Mouse (Mus musculus): ENCODE results near the gene Cdh23. TPM values are rescaled to one million over a fixed set of nuclear protein-coding genes. Genes with fewer than 3 reads are reported as not detected.

The Cdh23 gene
- polyA plus RNA-seq, 1 experiment: 4.6 TPM

DNA sequence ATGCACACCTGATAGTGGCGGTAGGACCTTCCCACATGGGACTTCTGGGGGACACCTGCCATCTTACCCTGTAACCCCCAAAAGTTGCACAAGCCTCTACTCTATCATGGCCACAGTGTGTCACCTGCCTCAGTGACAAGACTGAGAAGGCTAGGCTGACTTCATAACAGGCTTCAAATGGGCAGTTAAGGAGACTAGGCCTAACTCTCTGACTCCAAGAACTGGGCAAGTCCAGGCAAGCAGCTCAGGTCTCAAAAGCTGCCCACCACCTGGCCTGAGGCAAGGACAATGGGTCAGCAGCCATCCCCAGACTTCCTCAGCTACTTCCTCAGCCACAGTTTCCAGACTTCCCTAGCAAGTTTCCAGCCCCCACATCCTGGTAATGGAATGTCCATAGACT lies 39.4 kb upstream of the Cdh23 start:
- Histone ChIP-seq H3K4me1 (peaks cover 37% of the 10 kb centered on the region), H3K4me3 (replicated peaks) (no peak overlapping the region), H3K27me3 (replicated peaks) (no peaks in the 10 kb centered on the region), H3K9me3 (no peaks in the 10 kb centered on the region), H3K36me3 (replicated peaks; ENCODE audit: low read length) (peaks cover 15% of the 10 kb centered on the region)
- no peak for TF ChIP-seq FLI1 (IDR thresholded peaks at IDR 0.05; ENCODE audit: low read length)
- TF ChIP-seq GATA1 (IDR thresholded peaks at IDR 0.05; ENCODE audit: borderline replicate concordance, low read length): no peak

DNA sequence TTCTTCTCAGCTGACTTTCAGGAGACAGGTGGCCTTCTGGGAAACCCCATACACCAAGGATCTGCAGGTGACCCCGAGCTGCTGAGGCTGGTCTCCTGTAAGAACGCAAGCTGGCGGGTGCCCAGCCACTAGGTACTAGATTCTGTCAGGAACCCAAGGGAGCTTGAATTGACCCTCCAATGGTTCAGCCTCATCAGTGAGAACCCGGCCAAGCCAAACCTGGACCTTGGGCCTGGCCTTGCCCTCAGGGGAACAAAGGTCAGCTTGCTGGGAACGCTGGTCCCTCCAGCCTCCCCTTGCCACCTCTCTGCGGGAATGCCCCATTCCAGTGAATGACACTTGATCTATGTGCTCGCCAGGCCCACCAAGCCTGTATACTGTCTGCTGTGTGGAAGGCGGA lies 37.2 kb upstream of the Cdh23 start:
- peaks cover 15% of the 10 kb centered on the region for H3K36me3 ChIP-seq (replicated peaks; ENCODE audit: low read length)
- H3K4me3 ChIP-seq (replicated peaks): no peak overlapping the region
- no peak for TF ChIP-seq GATA1 (IDR thresholded peaks at IDR 0.05; ENCODE audit: borderline replicate concordance, low read length)
- H3K9me3 ChIP-seq: no peaks in the 10 kb centered on the region
- H3K4me1 ChIP-seq: peaks cover 34% of the 10 kb centered on the region
- no peaks in the 10 kb centered on the region for H3K27me3 ChIP-seq (replicated peaks)

DNA sequence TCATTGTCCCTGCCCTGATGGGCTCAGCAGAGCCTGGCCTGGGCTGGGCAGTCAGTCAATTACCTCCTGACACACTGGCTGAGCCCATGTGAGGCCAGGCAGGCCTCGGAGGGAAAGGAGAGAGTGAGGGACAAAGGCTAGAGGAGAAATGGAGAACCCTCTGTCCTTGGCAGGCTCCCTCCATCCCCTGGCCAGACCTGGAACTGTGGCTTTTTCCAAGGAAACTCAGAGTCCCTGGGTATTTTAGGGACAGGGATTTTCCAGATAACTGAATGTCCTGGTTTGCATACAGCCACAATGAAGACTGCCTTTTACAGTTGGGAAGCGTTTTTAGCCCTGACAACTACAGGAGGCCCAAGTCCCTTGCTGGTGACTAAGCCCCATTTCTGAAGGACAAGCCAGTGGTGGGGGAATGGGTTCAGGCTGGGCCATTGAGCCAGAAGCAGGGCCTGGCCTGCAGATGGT lies 36.1 kb upstream of the Cdh23 start:
- H3K4me1 ChIP-seq: peaks cover 32% of the 10 kb centered on the region
- no peak for TF ChIP-seq FLI1 (IDR thresholded peaks at IDR 0.05; ENCODE audit: low read length)
- no peak for TF ChIP-seq GATA1 (IDR thresholded peaks at IDR 0.05; ENCODE audit: borderline replicate concordance, low read length)

DNA sequence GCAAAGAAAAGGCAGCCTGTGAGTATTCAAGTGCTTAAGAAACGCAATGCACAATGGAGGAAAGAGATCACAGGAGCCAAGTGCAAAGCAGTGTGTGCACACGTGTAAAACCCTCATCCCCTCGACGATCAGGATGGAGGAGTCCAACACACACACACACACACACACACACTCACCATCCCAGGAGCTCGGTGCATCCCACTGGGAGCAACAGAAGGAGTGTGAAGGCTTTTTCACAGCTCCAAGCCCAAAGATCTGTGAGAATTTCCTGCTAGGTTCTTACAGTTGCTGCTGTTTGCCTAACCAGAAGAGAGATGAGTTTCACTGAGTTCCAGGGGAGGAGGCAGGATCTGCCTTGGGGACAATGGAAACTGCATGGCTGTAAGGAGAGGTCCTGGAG lies 35.5 kb upstream of the Cdh23 start:
- Histone ChIP-seq H3K4me1 (peaks cover 36% of the 10 kb centered on the region), H3K27me3 (replicated peaks) (no peaks in the 10 kb centered on the region), H3K36me3 (replicated peaks; ENCODE audit: low read length) (peaks cover 19% of the 10 kb centered on the region), H3K9me3 (no peaks in the 10 kb centered on the region), H3K4me3 (replicated peaks) (no peak overlapping the region)
- TF ChIP-seq FLI1 (IDR thresholded peaks at IDR 0.05; ENCODE audit: low read length): no peak
- TF ChIP-seq GATA1 (IDR thresholded peaks at IDR 0.05; ENCODE audit: borderline replicate concordance, low read length): no peak

More for the DNA sequence above, 36.1 kb upstream of the Cdh23 start:
- no peaks in the 10 kb centered on the region for H3K27me3 ChIP-seq (replicated peaks)
- H3K9me3 ChIP-seq: no peaks in the 10 kb centered on the region
- H3K4me3 ChIP-seq (replicated peaks): no peak overlapping the region
- peaks cover 19% of the 10 kb centered on the region for H3K36me3 ChIP-seq (replicated peaks; ENCODE audit: low read length)

DNA sequence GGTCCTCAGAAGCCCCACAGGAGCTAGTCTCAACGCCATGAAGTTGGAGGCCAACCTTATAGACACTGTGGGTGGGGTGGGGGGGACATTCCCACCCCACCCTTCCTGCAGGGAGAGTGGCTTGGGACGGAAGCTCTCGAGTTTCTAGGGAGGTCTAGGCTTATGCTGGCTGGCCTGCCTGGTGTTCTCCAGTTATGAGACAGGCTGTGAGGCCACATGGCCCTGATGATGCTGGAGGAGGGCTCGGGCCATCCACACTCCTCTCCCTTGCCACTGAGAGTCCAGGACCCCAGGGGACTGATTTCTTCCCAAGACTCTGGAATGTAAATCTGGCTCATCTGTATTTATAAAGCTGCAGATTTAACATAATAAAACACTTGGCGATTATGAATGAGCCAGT lies 31.0 kb upstream of the Cdh23 start:
- H3K27me3 ChIP-seq (replicated peaks): no peaks in the 10 kb centered on the region
- peaks cover 32% of the 10 kb centered on the region for H3K4me1 ChIP-seq
- TF ChIP-seq GATA1 (IDR thresholded peaks at IDR 0.05; ENCODE audit: borderline replicate concordance, low read length): no peak
- no peak for TF ChIP-seq FLI1 (IDR thresholded peaks at IDR 0.05; ENCODE audit: low read length)
- H3K36me3 ChIP-seq (replicated peaks; ENCODE audit: low read length): peaks cover 25% of the 10 kb centered on the region
- H3K9me3 ChIP-seq: no peaks in the 10 kb centered on the region
- H3K4me3 ChIP-seq (replicated peaks): no peak overlapping the region

DNA sequence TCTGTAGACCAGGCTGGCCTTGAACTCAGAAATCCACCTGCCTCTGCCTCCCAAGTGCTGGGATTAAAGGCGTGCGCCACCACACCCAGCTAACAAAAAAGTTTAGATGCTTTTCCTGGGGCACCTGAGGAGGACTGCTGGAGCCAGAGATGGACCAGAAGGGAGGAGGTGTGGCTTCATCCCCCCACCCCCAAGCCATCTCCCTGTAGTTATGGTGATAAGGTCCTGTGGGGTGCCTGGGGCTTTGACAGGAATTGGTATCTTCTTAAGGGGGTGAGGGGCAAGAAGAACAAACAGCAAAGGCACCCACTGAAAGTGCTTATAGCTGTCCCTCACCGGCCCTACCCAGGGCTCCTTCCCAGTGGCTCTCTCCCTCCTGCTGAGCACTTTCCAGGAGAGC lies 30.6 kb upstream of the Cdh23 start:
- Histone ChIP-seq H3K4me3 (replicated peaks) (no peak overlapping the region), H3K4me1 (peaks cover 28% of the 10 kb centered on the region), H3K9me3 (no peaks in the 10 kb centered on the region), H3K27me3 (replicated peaks) (no peaks in the 10 kb centered on the region), H3K36me3 (replicated peaks; ENCODE audit: low read length) (peaks cover 25% of the 10 kb centered on the region)
- TF ChIP-seq FLI1 (IDR thresholded peaks at IDR 0.05; ENCODE audit: low read length) (no peak), GATA1 (IDR thresholded peaks at IDR 0.05; ENCODE audit: borderline replicate concordance, low read length) (no peak)

DNA sequence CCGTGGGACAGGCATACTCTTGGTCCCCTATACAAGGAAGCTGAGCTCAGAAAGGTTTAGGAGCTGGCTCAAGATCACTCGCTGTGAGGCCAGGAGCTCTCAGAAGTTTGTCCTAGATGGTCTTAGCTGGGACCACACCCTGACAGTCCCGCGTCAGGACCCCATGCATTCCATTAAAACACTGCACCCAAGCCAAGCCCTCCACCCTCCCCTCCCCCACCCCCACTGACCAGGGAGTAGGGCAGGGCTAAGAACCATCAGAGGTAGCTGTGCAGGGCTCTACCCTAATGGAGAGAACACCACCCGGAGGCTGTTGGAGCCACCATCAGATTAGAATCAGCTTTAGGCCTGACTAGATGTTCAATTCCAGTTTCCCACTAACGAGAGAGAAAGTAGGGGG lies 28.2 kb upstream of the Cdh23 start:
- Histone ChIP-seq H3K4me3 (replicated peaks) (no peak overlapping the region), H3K9me3 (no peaks in the 10 kb centered on the region), H3K27me3 (replicated peaks) (no peaks in the 10 kb centered on the region), H3K36me3 (replicated peaks; ENCODE audit: low read length) (peaks cover 40% of the 10 kb centered on the region), H3K4me1 (peaks cover 12% of the 10 kb centered on the region)
- TF ChIP-seq FLI1 (IDR thresholded peaks at IDR 0.05; ENCODE audit: low read length): no peak
- no peak for TF ChIP-seq GATA1 (IDR thresholded peaks at IDR 0.05; ENCODE audit: borderline replicate concordance, low read length)

DNA sequence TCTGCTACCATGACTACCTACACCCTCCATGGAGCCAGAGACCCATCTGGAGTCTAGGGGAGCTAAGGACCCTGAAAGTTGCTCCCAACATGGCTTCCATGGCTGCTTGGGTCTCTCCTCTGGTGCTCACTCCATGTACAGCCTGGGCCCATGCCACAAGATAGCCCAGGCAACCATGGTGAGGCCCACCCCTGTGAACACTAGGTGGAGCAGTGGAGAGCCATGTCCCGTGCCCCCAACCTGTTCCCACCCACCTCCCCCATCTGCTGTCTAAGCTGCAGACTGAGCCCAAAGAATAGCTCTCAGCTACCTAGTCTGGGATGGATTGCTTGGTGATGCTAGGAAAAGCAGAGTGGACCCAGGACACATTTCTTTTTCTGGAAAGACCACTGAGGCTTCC lies 27.1 kb upstream of the Cdh23 start:
- Histone ChIP-seq H3K4me3 (replicated peaks) (no peak overlapping the region), H3K9me3 (peaks cover 8% of the 10 kb centered on the region), H3K36me3 (replicated peaks; ENCODE audit: low read length) (peaks cover 50% of the 10 kb centered on the region), H3K27me3 (replicated peaks) (no peaks in the 10 kb centered on the region), H3K4me1 (peaks cover 7% of the 10 kb centered on the region)
- TF ChIP-seq FLI1 (IDR thresholded peaks at IDR 0.05; ENCODE audit: low read length) (no peak), GATA1 (IDR thresholded peaks at IDR 0.05; ENCODE audit: borderline replicate concordance, low read length) (no peak)

DNA sequence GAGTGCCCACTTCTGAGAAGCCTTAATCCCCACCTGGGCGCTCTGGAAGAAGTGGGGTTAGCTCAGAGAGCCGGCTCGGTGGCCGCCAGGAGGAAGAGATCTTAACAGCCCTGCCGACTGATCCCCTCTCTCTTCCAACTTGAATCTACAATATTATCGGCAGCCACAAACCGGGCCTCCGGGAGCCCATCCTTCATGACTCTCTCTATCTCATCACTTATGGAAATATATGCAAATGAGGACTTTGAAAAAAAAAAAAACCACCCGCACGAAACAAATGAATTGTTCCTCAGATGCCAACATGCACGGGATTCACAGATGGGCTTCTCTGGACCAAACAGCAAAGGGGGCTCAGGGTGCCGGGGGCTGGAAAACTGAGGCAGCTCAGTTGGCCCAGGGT lies 25.4 kb upstream of the Cdh23 start:
- no peaks in the 10 kb centered on the region for H3K27me3 ChIP-seq (replicated peaks)
- H3K4me3 ChIP-seq (replicated peaks): no peak overlapping the region
- TF ChIP-seq FLI1 (IDR thresholded peaks at IDR 0.05; ENCODE audit: low read length): no peak
- no peak for TF ChIP-seq GATA1 (IDR thresholded peaks at IDR 0.05; ENCODE audit: borderline replicate concordance, low read length)
- no peaks in the 10 kb centered on the region; the same call in 1 of the 2 replicates for H3K4me1 ChIP-seq
- H3K36me3 ChIP-seq (replicated peaks; ENCODE audit: low read length): peaks cover 45% of the 10 kb centered on the region
- peaks cover 8% of the 10 kb centered on the region for H3K9me3 ChIP-seq

DNA sequence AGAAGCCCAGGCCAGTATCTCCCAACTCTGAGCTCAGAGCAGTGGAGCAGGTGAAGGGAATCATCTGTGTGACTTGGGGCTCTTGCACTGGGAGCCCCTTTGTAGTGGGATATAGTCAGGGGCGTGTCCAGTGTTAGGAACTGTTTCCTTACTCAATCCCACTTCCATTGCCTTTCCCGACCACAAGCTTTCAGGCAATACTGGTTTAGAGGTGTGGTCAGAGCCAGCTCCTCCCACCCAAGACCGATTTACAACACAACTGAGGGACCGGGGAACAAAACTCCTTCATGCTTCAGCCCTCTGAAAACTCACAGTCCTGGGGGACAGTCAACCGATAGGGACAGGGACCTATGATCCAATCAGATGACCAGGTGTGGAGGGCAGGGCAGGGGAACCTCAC lies 24.2 kb upstream of the Cdh23 start:
- H3K36me3 ChIP-seq (replicated peaks; ENCODE audit: low read length): peaks cover 55% of the 10 kb centered on the region
- H3K9me3 ChIP-seq: peaks cover 20% of the 10 kb centered on the region
- no peaks in the 10 kb centered on the region for H3K27me3 ChIP-seq (replicated peaks)
- TF ChIP-seq FLI1 (IDR thresholded peaks at IDR 0.05; ENCODE audit: low read length): no peak
- TF ChIP-seq GATA1 (IDR thresholded peaks at IDR 0.05; ENCODE audit: borderline replicate concordance, low read length): no peak
- H3K4me1 ChIP-seq: no peaks in the 10 kb centered on the region
- no peak overlapping the region for H3K4me3 ChIP-seq (replicated peaks)

DNA sequence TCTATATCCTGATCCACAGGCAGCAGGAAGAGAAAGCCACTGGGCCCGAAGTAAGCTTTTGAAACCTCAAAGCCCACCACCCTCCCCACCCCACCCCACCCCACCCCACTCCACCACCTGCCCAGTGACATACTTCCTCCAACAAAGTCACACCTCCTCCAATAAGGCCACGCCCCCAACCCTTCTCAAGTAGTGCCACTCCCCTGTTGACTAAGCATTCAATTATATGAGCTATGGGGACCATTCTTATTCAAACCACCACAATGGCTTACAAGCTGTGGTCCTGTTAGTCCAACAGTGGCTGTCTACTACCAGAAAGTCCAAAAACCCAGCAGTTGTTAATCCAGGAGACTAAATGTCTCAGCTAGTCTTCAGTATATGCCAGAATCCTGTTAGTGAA lies 22.2 kb upstream of the Cdh23 start:
- no peak overlapping the region for H3K4me3 ChIP-seq (replicated peaks)
- peaks cover 36% of the 10 kb centered on the region for H3K9me3 ChIP-seq
- no peak for TF ChIP-seq GATA1 (IDR thresholded peaks at IDR 0.05; ENCODE audit: borderline replicate concordance, low read length)
- TF ChIP-seq FLI1 (IDR thresholded peaks at IDR 0.05; ENCODE audit: low read length): no peak
- peaks cover 56% of the 10 kb centered on the region for H3K36me3 ChIP-seq (replicated peaks; ENCODE audit: low read length)
- H3K27me3 ChIP-seq (replicated peaks): no peaks in the 10 kb centered on the region
- H3K4me1 ChIP-seq: no peaks in the 10 kb centered on the region
